Mouse (Mus musculus): ENCODE data around the gene Sccpdh.

Gene Sccpdh

GRCm38 (mm10) chr1:179734500-179735474 lies 66.8 kb downstream of the Sccpdh start:
- DNase-seq (ENCODE audit: low spot score in 2 of 2) = peak; percentile 55 to 71

- no peak for DNase-seq (ENCODE audit: low spot score in 2 of 2)
Measured at GRCm38 (mm10) chr1:179736483-179736882, 68.5 kb downstream of the Sccpdh start.
